Mouse (Mus musculus): ENCODE data around the gene Gm14597.
"Not testable (repeated sequence)": the region's sequence is repeated elsewhere in the genome, so short reads cannot be mapped to it uniquely, and the experiment has no call there.

Gene Gm14597

DNA sequence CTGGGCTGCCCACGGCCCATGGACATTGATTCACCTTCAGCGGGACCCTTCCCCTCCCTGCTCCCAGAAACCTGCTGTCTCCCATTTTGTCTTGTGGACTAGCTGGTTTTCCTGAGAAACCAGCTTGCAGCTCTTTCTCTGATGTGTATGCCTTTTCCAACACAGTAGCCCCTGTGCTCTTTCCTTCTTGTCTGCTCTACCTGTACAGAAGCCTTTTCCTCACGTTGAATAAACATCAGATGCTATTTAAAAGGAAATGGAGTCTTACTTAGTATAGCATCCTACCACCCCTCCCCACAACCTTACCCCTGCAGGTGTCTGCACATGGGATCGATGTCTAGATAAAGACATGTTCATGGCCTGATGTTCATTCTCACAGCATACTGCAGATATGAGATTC lies at the start of gene Gm14597:
Gm14597 (minus strand) TSS at position 101 of the 400 bp plus-strand sequence.
- DNase-seq = not testable (repeated sequence)

DNA sequence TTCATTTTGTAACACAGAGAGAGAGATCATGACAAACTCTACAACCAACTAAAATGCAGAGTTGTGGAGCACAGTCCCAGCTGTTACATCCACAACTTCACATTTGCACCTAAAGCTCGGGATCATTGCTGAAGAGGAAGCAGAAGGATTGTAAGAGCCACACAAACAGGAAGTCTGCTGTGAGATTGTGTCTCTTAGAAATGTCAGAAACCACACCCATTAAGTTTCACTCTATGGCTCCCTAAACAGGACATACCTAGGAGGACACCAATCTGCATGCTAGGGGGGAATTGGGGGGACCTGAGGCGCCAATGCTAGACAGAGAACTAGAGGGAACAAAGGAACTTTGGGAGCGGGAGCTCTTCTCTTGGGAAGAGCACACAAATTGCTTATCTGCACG lies 44.1 kb upstream of the Gm14597 start:
- not testable (repeated sequence) for DNase-seq

DNA sequence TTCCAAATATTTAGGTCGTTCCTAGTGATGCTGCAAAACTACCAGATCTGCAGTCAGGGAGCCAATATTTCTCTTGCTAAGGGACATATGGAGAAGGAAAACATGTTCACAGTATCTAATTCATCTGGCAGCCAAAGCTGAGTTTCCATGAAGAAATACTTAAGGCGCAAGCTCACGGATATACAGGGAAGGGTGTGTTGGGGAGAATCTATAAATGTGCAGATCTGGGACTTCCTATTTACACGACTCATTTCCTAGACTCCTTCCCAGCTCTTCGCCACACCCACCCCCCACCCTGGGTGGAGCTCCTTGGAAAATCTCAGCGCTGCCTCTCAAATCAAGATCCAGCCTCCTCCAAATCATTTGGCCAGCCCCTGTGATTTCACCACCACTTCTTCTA lies 37.1 kb upstream of the Gm14597 start:
- no peak for DNase-seq

DNA sequence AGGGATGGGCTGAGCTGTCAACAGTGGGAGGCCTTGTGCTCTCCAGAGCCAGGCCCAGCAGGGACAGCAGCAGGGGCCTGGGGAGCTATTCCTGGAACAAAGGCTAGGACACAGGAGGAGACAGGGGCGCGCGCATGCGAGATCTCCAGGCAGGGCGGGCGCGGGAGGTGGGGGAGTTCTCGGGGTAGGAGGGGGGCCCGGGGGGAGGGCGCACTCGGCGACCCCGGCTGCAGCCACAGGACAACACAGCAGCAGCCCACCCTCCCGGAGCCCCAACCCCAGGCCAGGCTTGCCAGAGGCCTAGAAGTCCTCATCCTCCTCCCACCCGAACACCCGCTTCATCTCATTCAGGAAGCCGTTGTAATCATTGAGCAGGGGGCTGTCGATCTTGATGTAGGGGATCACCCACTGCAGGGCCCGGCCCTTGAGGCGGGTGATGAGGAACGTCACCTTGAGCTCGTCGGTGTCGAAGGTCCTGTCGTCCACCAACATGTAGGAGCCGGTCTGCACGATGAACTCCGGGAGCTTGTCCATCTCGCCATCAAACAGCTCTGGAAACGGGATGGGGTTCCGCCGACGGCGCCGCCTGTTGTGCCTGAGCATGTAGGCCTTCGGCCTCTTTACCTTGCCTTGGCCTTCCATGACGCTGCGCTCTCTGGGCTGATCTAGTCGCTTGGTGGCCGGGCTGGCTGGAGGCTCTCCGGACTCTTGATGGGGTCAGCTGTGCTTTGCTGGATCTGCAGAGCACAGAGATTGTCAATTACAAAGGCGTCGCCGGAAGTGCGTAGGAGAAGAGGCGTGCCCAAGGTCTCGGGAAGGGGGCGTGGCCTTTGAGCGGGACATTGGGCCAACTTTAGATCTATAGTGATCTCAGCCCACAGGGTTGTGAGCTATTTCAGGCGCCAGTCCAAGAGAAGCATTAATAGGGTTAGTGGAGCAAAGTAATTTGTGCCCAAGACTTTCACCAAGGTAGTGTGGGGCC lies 34.5 kb upstream of the Gm14597 start, which contains the start of gene Rtl8a:
Rtl8a (minus strand) TSS at position 703 of the 982 bp plus-strand sequence.
- peak; percentile 82 for DNase-seq

DNA sequence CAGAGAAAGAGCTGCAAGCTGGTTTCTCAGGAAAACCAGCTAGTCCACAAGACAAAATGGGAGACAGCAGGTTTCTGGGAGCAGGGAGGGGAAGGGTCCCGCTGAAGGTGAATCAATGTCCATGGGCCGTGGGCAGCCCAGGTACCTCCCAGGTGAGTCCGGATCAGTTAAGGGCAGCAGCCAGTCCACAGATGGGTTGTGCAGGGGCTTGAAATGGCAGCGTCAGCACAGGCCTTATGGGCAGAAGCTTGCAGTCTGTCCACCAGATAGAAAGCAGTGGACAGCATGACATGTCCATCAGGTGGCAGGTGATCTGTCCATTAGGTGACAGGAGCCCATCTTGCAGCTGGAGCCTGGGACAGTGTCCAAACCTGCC lies 33.8 kb upstream of the Gm14597 start:
- not testable (repeated sequence) for DNase-seq

DNA sequence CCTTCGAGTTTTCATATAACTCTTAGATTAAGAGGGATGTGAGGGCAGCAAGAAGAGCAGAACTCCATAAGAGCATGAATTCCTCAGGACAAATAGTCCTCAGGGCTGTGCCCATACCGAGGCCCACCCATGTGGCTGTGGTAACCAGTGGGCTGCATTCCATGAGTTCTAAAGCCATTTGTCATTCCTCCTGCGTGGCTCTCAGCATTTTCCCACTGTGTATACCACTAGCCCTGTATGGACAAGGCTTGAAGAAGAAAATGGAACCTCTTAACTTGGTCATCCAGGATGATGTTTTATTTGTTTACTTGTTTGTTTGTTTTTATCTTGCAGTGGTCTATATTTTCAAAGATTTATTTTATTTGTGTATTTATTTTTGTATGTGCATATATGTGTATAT lies 29.3 kb upstream of the Gm14597 start:
- not testable (repeated sequence) for DNase-seq

DNA sequence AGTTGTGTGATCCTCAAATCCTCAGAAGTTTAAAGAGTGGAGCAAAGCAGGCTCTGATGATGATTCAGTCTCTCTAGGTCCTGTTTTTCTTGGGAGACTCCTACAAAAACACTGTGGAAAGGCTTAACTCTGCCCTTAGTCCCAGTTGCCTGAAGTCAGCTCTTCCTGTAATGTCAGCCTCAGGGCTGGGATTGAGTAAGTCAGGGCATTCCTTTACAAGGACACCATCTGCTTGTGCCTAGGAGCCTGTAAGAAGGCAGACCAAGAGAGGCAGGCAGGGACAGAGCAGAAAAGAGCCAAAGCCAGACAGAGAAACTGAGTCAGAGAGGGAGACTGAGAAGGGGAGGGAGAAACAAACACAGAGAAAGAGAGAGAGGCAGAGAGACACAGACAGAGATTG lies 2.6 kb upstream of the Gm14597 start:
- DNase-seq = not testable (repeated sequence)

DNA sequence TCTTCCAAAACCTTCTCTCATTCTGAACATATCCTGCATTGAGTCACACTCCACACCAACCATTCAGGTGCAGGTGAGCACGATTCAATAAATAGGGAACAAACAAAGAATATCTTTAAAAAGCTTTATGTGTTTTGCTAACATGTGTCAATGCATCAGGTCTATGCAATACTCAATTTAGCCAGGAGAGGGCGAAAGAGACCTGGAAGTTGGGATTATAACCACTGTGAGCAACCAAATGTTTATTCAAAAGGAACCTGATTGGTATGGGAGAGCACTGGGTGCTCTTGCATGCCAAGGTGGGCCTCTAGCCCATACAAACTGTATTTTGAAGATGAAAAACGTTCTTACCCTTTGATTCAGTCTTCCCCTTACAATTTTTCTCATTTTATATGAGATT lies 1.8 kb upstream of the Gm14597 start:
- peak; percentile 53 for DNase-seq

DNA sequence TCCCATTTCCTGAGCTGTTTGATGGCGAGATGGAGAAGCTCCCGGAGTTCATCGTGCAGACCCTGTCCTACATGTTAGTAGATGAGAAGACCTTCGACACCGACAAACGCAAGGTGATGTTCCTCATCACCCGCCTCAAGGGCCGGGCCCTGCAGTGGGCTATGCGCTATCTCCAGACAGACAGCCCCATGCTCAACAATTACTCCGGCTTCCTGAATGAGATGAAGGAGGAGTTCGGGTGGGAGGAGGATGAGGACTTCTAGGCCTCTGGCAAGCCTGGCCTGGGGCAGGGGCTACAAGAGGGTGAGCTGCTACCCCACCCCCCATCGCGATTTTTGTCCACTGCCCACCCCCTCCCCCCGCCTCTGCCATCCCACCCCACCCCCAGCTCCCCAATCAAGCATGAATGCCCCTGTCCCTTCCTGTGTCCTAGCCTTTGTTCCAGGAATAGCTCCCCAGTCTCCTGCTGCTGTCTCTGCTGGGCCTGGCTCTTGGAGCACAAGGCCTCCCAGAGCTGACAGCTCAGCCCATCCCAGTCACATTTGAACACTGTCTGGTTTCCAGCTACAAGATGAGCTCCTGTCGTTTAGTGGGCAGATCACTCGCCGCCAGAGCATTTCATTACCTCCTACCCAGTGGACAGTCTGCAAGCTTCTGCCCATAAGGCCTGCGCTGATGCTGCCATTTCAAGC lies 511 bp downstream of the Gm14597 start:
- no peak for DNase-seq

DNA sequence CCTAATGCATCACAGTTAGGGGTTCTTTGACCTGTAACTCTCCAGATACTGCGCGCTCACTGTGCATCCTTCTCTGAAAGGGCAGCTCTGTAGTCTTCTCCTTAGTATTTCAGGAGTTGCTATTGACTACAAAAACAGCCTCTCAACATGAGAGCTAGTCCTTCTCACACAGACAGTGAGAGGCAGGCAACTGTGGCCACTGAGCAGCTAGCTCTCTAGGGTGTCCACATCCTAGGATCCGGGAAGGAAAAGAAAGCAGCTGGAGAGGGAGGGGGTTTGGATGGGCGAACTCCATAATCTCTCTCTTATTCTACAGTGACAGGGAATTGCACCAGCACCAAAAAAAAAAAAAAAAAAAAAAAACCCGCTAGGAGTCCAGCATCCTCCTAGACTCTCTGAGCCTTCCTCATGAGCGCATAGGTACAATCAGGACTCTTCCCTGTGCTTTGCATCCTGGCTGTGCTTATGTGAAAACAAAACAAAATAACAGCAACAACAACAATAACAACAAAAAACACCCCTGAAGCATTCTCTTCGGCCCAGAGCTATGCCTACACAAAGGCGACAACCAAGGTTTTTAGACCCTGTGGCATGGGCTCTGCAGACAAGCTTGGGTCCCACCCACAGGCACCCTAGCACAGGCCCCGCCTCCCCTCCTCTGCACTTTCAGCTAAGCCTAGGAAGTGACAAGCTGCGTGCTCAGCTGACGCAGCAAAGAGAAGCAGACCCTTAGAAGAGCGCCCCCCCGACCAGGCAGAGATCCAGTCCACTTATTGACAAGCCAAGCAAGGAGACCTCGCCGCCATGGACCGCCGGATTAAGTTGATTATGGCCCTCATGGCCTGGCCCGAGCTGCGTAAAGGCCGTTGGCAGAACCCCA lies 1.3 kb downstream of the Gm14597 start, which contains the start of gene Rtl8c:
Rtl8c (plus strand) TSS at position 791 of the 880 bp plus-strand sequence.
- peak; percentile 53 for DNase-seq

DNA sequence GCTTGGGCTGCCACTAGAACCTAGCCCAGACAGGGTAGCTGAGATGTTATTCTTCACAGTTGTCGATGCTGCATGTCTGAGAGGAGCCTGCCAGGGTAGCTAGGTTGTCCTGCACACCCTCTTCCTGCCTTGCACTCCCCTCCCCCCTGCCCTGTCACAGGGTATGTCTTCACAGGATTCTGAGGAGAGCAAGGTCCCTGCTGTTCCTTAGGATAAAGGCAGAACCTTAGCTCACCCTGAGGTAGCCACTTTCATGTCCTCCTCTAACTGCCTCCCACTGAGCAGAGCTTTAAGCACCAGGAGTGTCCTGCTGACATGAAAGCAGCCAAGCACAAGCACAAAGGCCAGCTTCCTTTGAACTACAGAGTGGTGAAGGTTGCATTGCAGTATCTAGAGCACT lies 2.6 kb downstream of the Gm14597 start:
- not testable (repeated sequence) for DNase-seq

DNA sequence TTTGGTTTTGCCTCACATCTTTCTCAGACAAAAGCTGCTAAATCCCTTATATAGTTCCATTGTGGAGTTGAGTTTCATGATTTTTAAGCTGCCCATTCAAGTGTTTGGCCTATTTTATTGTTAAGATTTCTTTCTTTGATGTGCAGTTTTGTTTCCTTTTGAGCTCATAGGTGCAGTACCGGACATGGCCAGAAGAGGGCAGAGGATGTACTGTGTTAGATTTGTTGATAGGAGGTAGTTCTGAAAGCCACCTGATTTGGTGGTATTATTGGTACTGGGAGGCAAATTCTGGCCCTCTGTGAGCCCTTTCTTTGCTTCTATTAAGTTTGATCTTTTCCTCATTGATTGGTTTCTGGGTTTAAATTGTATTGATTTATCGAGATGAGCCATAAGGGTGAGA lies 8.8 kb downstream of the Gm14597 start:
- peak; percentile 67 for DNase-seq

DNA sequence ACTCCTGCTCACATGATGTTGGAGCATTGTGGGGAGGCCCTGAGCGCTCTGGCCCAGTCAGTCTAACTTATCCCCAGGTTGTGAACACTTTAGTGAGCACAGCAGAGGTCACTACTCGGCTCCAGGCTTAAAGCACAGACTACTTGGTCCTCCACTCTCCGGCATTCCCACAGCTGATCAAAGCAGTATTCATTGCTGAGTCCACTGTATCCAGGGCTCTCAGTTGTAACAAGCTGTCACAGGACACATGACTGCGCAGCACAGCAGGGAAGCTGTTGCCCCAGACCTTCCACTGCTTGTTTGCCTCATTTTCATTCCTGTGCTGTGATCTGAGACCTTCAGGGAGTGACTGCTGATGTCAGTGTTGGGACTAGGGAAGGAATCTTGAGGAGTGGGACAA lies 25.4 kb downstream of the Gm14597 start:
- DNase-seq = not testable (repeated sequence)

DNA sequence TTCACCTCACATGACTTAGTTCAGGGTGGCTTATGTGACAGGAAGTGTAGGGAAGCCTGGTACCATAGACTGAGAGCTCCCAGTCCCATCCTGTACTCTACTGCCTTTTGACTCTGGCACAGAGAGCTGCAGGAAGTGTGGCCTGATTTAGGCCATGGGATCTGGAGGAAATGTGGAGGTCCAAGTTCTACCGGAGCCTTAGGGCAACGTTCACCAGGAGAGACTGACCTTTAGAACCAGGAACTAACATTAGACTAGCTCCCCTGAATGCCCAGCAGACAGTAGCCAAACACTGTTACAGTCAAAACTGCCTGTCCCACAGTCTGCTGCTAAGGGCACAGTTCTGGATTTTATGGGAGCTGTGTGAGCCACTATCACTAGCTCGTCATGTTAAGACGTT lies 27.4 kb downstream of the Gm14597 start:
- peak; percentile 12 for DNase-seq

DNA sequence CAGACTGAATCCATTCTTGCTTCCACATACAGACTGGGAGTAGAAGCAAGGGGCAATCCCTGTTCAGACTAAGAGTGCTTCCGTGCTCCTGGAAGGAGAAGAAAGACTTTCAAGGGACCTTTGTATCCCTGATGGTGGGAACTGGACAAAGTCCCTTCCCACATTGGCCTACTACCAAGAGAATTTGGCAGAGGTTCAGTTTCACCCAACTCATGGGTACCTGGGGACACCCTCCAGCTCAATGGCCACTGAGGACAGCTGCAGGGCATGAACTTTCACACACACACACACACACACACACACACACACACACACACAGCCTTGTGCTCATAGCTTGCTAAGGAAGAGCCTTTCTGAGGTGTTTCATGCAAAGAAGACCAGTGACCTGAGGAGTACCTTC lies 29.5 kb downstream of the Gm14597 start:
- DNase-seq = peak; percentile 51

Data from kidney, adult 18-20 months (tissue).